Mouse (Mus musculus): ENCODE data around the gene Adamts17. TPM values are rescaled to one million over a fixed set of nuclear protein-coding genes. Genes with fewer than 3 reads are reported as not detected.

Adamts17 gene
- polyA plus RNA-seq, 1 experiment = 6.8 TPM

GRCm38 (mm10) chr7:66931291-66931690, 91.8 kb downstream of the Adamts17 start:
- H3K27me3 ChIP-seq (ENCODE audit: control insufficient read depth, insufficient read depth, low read length) = no peaks in the 10 kb centered on the region
- H3K4me1 ChIP-seq (ENCODE audit: control insufficient read depth, insufficient read depth, low read length) = no peaks in the 10 kb centered on the region
- no peaks in the 10 kb centered on the region for H3K36me3 ChIP-seq (ENCODE audit: control insufficient read depth, insufficient read depth, low read length)
- TF ChIP-seq CTCF (IDR thresholded peaks at IDR 0.05; ENCODE audit: control insufficient read depth, insufficient read depth, insufficient replicate concordance, low read depth, low read length) = no peak
- TF ChIP-seq POLR2A (IDR thresholded peaks at IDR 0.05; ENCODE audit: control insufficient read depth, low read depth, low read length) = no peak
- H3K27ac ChIP-seq (ENCODE audit: control insufficient read depth, insufficient read depth, low read depth, low read length) = no peak overlapping the region
- H3K4me3 ChIP-seq (ENCODE audit: control insufficient read depth, low read depth, low read length) = no peak overlapping the region

GRCm38 (mm10) chr7:66933251-66933650, 93.7 kb downstream of the Adamts17 start:
- H3K4me1 ChIP-seq (ENCODE audit: control insufficient read depth, insufficient read depth, low read length) = no peaks in the 10 kb centered on the region
- no peak overlapping the region for H3K4me3 ChIP-seq (ENCODE audit: control insufficient read depth, low read depth, low read length)
- H3K27ac ChIP-seq (ENCODE audit: control insufficient read depth, insufficient read depth, low read depth, low read length) = no peak overlapping the region
- H3K36me3 ChIP-seq (ENCODE audit: control insufficient read depth, insufficient read depth, low read length) = no peaks in the 10 kb centered on the region
- H3K27me3 ChIP-seq (ENCODE audit: control insufficient read depth, insufficient read depth, low read length) = no peaks in the 10 kb centered on the region
- TF ChIP-seq POLR2A (IDR thresholded peaks at IDR 0.05; ENCODE audit: control insufficient read depth, low read depth, low read length) (no peak), CTCF (IDR thresholded peaks at IDR 0.05; ENCODE audit: control insufficient read depth, insufficient read depth, insufficient replicate concordance, low read depth, low read length) (no peak)

GRCm38 (mm10) chr7:66934062-66934461, 94.5 kb downstream of the Adamts17 start:
- no peak overlapping the region for H3K27ac ChIP-seq (ENCODE audit: control insufficient read depth, insufficient read depth, low read depth, low read length)
- H3K27me3 ChIP-seq (ENCODE audit: control insufficient read depth, insufficient read depth, low read length) = no peaks in the 10 kb centered on the region
- H3K36me3 ChIP-seq (ENCODE audit: control insufficient read depth, insufficient read depth, low read length) = no peaks in the 10 kb centered on the region
- H3K4me3 ChIP-seq (ENCODE audit: control insufficient read depth, low read depth, low read length) = no peak overlapping the region
- TF ChIP-seq POLR2A (IDR thresholded peaks at IDR 0.05; ENCODE audit: control insufficient read depth, low read depth, low read length) = no peak
- no peaks in the 10 kb centered on the region for H3K4me1 ChIP-seq (ENCODE audit: control insufficient read depth, insufficient read depth, low read length)

- Histone ChIP-seq H3K4me1 (ENCODE audit: control insufficient read depth, insufficient read depth, low read length) (no peaks in the 10 kb centered on the region), H3K27me3 (ENCODE audit: control insufficient read depth, insufficient read depth, low read length) (no peaks in the 10 kb centered on the region), H3K4me3 (ENCODE audit: control insufficient read depth, low read depth, low read length) (no peak overlapping the region), H3K27ac (ENCODE audit: control insufficient read depth, insufficient read depth, low read depth, low read length) (no peak overlapping the region), H3K36me3 (ENCODE audit: control insufficient read depth, insufficient read depth, low read length) (no peaks in the 10 kb centered on the region)
- TF ChIP-seq POLR2A (IDR thresholded peaks at IDR 0.05; ENCODE audit: control insufficient read depth, low read depth, low read length) = no peak
These were observed 95.5 kb downstream of the Adamts17 start for GRCm38 (mm10) chr7:66935041-66935440.

GRCm38 (mm10) chr7:66936042-66936755, 96.7 kb downstream of the Adamts17 start:
- H3K27ac ChIP-seq (ENCODE audit: control insufficient read depth, insufficient read depth, low read depth, low read length) = no peak overlapping the region
- no peak for TF ChIP-seq POLR2A (IDR thresholded peaks at IDR 0.05; ENCODE audit: control insufficient read depth, low read depth, low read length)
- no peak for TF ChIP-seq CTCF (IDR thresholded peaks at IDR 0.05; ENCODE audit: control insufficient read depth, insufficient read depth, insufficient replicate concordance, low read depth, low read length)
- H3K36me3 ChIP-seq (ENCODE audit: control insufficient read depth, insufficient read depth, low read length) = no peaks in the 10 kb centered on the region
- no peaks in the 10 kb centered on the region for H3K27me3 ChIP-seq (ENCODE audit: control insufficient read depth, insufficient read depth, low read length)
- H3K4me3 ChIP-seq (ENCODE audit: control insufficient read depth, low read depth, low read length) = no peak overlapping the region
- no peaks in the 10 kb centered on the region for H3K4me1 ChIP-seq (ENCODE audit: control insufficient read depth, insufficient read depth, low read length)

- H3K4me1 ChIP-seq (ENCODE audit: control insufficient read depth, insufficient read depth, low read length) = no peaks in the 10 kb centered on the region
- H3K36me3 ChIP-seq (ENCODE audit: control insufficient read depth, insufficient read depth, low read length) = no peaks in the 10 kb centered on the region
- no peak for TF ChIP-seq POLR2A (IDR thresholded peaks at IDR 0.05; ENCODE audit: control insufficient read depth, low read depth, low read length)
- TF ChIP-seq CTCF (IDR thresholded peaks at IDR 0.05; ENCODE audit: control insufficient read depth, insufficient read depth, insufficient replicate concordance, low read depth, low read length) = no peak
- H3K27me3 ChIP-seq (ENCODE audit: control insufficient read depth, insufficient read depth, low read length) = no peaks in the 10 kb centered on the region
- no peak overlapping the region for H3K4me3 ChIP-seq (ENCODE audit: control insufficient read depth, low read depth, low read length)
- no peak overlapping the region for H3K27ac ChIP-seq (ENCODE audit: control insufficient read depth, insufficient read depth, low read depth, low read length)
These were observed 97.4 kb downstream of the Adamts17 start for GRCm38 (mm10) chr7:66936911-66937310.

- Histone ChIP-seq H3K4me3 (ENCODE audit: control insufficient read depth, low read depth, low read length) (no peak overlapping the region), H3K27ac (ENCODE audit: control insufficient read depth, insufficient read depth, low read depth, low read length) (no peak overlapping the region), H3K4me1 (ENCODE audit: control insufficient read depth, insufficient read depth, low read length) (no peaks in the 10 kb centered on the region), H3K36me3 (ENCODE audit: control insufficient read depth, insufficient read depth, low read length) (no peaks in the 10 kb centered on the region), H3K27me3 (ENCODE audit: control insufficient read depth, insufficient read depth, low read length) (no peaks in the 10 kb centered on the region)
- no peak for TF ChIP-seq POLR2A (IDR thresholded peaks at IDR 0.05; ENCODE audit: control insufficient read depth, low read depth, low read length)
- TF ChIP-seq CTCF (IDR thresholded peaks at IDR 0.05; ENCODE audit: control insufficient read depth, insufficient read depth, insufficient replicate concordance, low read depth, low read length) = no peak
These were observed 99.7 kb downstream of the Adamts17 start for GRCm38 (mm10) chr7:66938988-66939783.
